Mouse (Mus musculus) gastrocnemius, postnatal 25 days (tissue): ENCODE data around the gene Myh3. TPM values are rescaled to one million over a fixed set of nuclear protein-coding genes. Genes with fewer than 3 reads are reported as not detected.

Source experiments
- DNase-seq: peaks from one replicate; pipeline ENCODE4 v3.0.0; 2022
- long read RNA-seq, 2 experiments: library from polyadenylated mRNA; stranded (forward); transcript quantifications; one replicate each; pipeline ENCODE4 v2.0.0; 2021
- total RNA-seq, 2 experiments: library from RNA; stranded (reverse); gene quantifications; 1 replicate in 1 of 2; 2 replicates in 1 of 2; pipeline ENCODE4 v1.2.3; 2021

Myh3 gene
- total RNA-seq: 10 to 100 TPM; 11.9 to 13.1 TPM
- long read RNA-seq, experiment 1, partial matches to known transcripts: 2 of 3 reads
- long read RNA-seq, experiment 1, other reads (novel, unspliced or antisense): 1 of 3 reads
- long read RNA-seq, experiment 2, full-length matches to known transcripts: 5 of 13 reads
- long read RNA-seq, experiment 2, partial matches to known transcripts: 8 of 13 reads
- long read RNA-seq, experiment 2, other reads (novel, unspliced or antisense): 0 of 13 reads

DNA sequence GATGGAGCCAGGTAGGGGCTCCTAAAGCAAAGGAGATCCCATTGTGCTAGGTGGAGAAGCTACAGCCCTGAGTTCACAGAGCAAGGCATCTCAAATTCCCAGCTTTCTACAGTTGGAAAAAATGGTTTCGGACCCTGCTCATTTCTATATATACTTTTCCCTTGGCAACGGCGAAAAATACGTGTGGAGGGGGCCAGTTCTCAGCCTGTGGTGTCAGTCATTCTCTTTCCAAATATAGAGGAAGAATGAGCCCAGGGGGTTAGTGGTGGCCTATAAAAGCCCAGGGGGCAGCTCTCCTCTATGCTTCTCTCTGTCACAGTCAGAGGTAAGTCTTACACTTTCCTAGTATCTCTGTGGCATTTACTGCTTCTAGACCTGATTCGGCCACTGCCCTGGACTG, at the start of gene Myh3:
Myh3 (plus strand) TSS at position 301 of the 400 bp plus-strand sequence.
- DNase-seq: no peak

DNA sequence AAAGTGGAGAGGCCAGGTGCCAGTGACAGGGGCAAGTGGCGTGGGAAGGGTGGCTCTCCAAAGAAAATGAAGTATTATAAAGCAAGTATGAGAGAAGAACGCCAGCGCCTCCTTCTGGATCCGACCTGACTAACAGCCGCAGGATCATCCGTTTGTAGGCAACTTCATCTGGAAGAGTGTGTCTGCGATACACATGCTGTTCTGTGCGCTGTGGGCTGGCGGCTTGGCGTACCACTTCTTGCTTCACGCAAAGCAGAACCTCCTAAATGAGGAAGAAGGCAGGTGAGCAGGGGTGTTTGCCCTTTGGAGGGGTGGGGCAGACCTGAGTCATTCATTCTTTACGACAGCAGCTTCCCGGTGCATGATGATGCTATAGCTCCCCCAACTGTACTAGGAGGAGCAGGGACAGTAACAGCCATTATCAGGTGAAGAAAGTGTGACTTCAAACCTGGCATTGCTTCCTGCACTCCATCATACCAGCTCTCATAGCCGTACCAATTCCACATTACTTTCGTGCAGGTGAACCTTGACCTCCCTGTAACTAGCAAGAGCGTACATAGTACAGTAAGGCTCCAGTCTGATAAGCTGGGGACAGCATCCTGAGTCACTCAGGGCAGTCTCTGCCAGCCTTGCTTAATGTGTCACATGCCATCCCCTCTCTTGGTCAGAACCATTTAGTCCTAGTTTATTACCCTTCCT, 47.0 kb upstream of the Myh3 start:
- DNase-seq: no peak

DNA sequence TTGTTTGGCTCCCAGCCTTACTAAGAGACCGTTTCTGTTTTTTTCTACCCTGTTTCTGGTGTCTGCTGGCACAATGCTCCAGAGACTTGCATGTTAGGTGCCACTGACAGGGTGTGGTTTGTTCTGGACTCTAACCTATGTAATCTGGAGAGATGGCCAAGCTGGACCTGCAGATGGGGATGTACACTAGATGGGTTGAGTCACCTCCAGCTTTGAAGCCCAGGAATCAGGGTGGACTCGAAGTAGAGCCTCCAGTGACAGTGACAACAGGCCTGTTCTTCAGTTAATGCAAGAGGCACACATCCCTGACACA, 46.5 kb upstream of the Myh3 start:
- no peak for DNase-seq

DNA sequence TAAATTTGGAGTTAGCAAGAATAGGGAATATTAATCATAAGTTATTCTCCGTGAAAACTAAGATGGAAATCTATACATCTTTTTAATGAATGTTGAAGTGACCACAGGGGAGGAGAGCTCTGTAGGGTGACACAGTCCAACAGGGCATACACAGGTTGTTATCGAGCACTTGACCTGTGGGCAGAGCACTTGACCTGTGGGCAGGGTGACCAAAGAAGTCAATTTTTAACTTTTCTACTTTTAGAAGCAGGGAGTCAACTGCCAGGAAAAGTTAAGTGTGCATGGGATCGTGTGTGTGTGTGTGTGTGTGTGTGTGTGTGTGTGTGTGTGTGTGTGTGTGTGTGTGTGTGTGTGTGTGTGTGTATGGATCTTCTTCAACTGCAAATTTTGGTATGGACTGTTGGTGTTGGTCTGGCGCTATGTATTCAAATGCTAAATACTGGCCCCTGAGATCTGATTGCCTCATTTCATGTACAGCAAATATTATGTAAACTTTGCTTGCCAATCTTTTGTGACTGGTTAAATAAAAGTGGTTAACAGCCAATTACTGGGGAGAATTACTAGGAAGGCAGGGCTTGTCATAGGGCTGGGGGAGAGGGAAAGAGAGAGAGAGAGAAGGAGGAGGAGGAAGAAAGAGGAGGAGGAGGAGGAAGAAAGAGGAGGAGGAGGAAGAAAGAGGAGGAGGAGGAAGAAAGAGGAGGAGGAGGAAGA, 43.2 kb upstream of the Myh3 start:
- no peak for DNase-seq

DNA sequence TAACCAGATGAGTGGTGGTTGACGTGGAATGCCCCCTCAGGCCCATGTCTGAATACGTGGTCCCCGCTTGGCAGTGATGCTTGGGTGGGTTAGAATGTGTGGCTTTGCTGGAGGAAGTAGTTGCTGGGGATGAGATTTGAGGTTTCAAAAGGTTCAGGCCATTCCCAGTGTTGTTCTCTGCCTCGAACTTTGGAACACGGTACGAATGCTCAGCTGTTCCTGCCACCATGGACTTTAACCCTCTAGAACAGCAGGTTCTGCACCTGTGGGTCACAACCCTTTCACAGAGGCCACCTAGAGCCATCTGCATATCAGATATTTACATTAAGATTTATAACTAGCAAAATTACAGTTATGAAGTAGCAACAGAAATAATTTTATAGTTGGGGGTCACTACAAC, 41.9 kb upstream of the Myh3 start:
- DNase-seq: no peak

DNA sequence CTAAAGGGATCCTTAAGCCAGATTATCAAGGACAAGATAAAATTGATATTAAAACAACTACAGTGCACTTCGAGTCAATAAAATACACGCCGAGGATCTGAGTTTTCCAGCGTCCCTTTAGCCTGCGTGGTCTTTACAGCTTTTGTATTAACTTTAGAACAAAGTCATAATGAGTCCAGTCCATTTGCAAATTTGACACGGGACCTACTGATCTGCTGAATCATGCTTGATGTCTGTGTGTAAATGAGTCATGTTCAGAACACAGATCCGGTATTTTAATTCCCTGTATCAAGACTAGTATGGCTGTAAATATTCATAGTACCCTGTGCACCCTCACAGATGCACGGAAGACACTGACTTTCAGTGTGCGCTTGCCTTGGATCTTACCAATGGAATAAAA, 41.2 kb upstream of the Myh3 start:
- DNase-seq: no peak

DNA sequence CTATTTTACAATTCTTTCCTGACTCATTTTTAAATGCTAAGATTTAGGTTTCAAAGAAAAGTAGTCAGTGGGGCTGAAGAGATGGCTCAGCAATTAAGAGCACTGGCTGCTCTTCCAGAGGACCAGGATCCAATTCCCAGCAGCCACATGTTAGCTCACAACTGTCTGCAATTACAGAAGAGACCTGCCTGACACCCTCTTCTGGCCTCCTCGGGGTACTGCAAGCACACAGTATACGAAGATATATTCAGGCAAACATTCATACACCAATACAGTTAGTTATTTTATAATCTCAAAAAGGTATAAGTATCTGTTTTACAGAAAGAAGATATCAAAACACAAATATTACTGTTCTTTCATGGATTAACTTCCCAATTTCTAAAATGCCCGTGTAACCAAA, 38.3 kb upstream of the Myh3 start:
- no peak for DNase-seq

DNA sequence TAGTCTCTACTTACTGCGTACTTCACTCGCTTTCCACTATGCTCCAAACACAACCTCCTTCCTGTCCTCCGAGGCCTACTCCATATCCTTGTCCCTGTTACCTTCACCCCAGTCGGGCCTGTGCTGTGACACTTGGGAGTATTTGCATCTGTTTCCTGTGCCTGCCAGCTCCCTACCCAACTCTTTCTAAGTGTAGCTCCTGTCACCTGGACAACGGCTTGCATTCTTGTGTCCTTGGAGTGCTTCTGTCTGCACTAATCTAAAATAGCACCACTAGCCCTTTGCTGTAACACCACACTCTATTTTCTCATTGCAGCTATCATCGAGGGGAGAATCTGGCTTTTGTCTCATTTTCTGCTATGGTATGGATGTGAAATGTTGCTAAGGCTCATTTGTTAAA, 37.6 kb upstream of the Myh3 start:
- no peak for DNase-seq

DNA sequence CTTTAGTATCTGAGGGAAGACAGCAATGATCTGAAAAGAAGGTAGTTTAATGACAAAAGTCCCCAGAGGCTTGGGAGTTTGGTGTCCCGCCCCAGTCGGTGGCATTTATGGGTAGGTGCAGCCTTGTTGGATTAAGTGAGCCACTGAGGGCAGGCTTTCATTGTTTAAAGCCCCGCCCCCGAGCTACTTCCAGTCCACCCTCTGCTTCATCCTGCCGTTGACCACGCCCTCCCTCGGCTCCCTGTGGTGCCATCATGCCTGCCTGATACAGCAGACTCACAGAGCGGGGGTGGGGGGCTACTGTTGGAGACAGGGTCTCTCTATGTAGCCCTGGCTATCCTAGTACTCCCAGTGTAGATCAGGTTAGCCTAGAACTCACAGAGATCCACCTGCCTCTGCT, 35.1 kb upstream of the Myh3 start:
- DNase-seq: no peak

DNA sequence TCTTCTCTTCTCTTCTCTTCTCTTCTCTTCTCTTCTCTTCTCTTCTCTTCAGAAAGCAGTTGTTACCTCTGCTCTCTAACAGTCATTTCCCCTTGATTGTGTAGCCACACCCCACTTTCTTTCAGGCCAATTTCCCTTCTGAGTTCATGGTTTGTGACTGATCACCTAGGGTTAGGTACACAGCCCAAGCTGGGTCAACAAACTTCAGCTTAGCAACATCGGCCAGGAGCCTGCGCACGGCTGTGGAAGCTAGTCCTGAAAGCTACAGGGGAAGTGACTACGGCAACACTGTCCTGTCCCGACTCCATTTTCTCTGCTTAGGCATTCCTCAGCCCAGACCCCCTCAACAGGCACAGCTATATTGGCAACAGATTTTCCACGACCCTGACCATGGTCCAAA, 33.1 kb upstream of the Myh3 start:
- no peak for DNase-seq

DNA sequence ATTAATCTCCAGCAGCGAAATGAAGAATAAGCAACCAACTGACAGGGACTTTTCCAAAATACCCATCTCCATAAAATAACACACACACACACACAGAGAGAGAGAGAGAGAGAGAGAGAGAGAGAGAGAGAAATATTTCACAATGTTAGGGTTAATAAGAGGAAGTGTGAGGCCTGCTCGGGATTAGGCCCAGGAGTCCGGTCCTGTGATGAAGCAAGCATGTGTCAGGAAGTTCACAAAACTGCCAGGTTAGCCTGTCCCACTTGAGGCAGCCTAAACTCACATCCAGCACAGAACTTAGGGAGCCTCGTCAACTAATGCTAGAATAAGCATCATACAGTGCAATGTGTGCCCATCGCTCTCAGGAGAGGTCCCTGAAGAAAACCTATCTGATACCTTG, 30.9 kb upstream of the Myh3 start:
- DNase-seq: no peak

DNA sequence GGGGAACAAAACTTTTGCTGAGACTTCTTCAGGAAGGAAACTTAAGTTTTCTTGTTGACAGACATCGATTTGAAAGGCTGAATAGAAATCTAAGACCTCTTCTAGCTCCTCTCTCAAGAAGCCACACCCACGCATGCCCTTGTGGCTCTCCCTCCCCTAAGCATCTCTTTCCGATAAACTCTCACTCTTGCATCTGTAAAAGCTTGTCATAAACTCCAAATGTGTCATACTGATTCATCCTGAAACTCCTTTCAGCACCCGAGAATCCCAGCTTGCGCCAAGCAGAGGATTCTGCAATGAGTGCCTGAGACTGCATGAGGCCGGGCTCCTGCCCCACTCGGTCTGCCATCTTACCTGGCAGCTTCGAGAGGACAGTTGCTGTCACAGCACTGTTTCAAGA, 29.6 kb upstream of the Myh3 start:
- DNase-seq: no peak

DNA sequence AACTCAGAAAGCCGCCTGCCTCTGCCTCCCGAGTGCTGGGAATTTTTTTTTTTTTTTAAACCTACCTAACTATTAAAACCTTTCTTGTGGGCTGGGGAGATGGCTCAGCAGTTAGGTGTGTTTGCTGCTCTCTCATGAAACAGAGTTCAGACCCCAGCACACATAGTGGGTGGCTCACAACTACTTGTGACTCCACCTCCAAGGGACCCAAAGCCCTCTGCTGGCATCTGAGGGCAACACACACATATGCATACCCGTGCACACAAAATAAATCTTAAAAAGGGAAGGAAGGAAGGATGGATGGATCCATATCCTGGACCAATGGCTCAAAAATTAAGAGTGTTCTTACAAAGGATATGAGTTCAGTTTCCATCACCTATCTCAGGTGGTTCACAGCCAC, 28.8 kb upstream of the Myh3 start:
- DNase-seq: no peak

DNA sequence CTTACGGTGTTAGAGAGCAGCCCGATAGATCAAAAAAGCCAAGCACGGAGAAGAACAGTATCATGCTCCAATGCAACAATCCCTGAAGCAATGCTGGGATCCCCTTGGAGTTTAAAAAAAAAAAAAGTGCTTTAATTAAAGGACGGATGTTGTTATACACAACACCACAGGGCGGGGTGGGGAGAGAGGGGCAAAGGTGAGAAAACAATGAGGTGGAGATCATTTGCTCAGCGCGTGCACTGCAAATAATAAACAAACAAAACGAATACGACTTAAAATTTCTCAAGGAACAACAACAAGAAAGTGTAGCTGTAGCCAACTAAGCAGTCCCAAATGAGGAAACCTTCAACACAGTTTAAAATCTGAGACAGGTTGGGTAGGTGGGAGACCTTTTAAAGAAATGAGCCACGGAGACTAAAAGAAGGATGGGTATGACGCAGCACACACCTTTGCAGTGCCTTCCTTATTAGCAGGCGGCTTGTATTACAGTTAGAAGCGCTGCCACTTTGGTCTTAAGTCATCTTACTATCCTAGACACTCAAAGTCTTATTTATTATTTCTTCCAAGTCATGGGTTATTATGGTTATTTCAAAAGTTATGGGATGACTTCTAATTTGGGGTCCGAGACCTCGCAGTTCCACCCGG, 26.3 kb upstream of the Myh3 start:
- DNase-seq: no peak

DNA sequence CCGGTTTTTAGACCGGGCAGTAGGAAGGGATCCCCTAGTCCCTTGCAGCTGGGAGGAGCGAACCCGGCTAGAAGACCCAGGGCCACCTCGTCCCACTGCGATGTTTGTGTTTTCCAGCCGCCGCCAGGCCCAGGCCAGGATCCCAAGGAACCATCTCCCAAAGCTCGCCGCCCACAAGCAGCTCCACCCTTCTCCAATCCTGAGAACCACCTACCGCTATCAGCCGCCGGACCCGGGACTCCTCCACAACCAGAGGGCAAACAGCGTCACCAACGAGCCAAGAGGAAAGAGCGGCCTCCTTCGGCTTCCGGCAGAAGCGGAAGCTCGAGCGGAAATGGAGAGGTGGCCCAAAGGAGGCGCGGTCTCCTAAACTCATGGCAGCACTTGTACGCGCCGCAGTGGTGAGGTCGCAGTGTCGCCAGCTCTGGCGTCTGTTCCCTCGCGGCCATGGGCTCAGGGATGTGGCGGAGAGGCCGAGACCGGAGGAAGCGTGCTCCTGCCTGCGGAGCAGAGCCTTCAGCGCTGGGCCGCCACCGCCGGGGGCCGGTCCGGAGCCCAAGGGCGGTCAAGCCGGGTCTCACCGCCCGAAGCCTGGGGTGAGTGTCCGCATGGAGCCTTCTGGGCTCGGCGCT, 25.7 kb upstream of the Myh3 start, which contains the start of the genes Adprm and Sco1:
Adprm (minus strand) TSS at position 274 of the 632 bp plus-strand sequence.
Sco1 (plus strand) TSS at position 350 of the 632 bp plus-strand sequence.
- DNase-seq: peak; percentile 85

DNA sequence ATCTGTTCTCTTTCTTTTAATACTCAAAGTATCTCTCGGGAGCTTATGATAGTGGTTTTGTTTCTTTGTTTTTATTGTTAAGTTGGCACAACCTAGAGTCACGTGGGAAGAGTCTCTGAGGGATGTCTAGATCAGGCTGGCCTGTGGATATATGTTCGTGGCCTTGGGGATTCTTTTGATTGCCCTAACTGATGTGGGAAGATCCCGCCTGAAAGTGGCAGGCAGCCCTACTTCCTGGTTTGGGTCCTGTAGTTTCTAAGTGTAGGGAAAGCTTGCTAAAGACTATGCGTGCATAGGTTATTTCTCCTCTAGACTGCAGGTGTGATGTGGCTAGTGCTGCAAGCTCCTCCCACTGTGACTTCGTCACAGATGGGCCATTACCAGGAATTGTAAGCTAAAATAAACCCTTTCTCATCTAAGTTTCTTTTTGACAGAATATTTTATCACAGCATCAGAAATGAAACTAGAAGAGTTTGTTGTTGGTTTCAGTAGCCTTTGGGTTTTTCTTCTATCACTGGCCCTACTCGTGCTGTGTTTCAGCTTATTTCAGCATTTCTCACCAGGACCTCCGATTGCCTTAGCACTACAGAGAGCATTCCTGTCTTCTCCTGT, 23.2 kb upstream of the Myh3 start:
- DNase-seq: no peak

DNA sequence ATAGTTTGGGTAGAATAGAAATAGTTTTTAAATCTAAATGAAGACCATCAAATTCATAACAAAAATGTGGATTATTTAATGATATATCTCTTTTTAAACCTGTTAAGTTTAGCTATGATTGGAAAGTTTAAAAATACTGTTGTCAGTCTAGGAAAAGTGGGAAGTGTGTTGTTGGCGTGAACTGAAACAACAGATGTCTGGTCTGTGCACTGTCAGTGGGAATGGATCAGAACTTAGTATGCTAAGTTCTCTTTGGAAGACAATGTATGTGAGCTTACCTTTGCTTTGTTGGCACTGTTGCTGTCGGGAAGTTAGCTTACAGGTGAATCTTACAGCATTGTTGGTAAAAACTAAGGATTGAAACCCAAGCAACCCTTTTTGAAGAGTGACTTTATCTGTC, 16.8 kb upstream of the Myh3 start:
- no peak for DNase-seq

DNA sequence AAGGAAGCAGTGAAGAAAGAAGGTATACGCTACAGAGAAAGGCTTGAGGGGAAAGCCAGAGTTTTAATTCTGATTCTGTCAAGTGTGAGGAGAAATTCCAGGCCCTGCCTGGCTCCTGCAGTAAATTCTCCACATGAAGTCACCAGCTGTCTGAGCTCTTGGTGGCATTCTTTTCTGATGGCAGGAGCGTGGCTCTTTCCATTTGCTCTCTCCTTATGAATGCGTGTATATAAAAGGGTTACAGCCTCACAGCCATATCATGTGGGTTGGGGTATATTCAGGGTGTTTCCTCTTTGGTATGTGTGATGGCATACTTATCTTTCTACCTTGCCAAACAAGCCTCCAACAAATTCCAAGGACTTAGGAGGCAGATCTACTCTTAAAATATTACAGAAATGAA, 15.4 kb upstream of the Myh3 start:
- DNase-seq: no peak

DNA sequence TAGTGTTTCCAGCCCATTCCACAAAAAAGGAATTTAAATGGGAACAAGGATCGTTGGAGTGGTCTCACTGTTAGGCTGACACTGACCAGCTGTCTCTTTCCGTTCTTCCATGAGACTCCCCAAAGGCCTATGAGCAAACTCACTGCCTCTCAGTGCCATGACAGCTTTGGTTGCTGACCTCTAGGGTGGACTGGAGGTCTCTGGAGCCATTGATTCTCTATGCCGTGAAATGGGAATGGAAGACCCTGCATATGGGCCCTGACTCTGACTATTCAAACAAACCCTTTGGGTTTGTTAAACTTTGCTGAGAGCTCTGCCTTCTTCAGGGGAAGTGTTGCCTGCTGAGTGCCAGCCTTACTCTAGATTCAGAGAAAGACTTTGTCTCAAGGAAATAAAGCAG, 10.4 kb upstream of the Myh3 start:
- no peak for DNase-seq

DNA sequence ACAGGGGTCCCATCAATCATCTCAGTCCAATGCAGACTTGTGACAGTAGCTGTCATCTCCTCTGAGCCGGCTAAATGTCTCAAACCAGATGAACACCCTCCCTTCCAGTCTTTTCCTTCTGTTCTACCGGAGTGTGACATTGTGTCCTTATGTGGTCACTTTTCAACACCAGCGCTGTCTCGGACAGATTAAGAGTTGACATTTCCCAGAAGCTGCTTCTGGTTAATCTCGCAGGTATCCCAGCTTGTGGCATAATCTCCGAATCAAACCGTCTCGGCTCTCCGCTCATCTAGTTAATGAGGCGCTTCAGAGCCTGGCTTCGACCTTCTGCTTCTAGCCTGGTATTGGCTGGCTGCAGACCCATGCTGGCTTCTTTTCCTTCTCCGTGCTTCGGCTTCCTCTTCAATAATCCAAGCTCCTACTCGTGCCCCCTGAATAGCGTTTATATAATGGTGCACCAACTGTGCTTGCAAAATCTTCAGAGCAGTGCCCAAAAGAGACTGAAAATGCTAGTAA, 5.4 kb upstream of the Myh3 start:
- no peak for DNase-seq

DNA sequence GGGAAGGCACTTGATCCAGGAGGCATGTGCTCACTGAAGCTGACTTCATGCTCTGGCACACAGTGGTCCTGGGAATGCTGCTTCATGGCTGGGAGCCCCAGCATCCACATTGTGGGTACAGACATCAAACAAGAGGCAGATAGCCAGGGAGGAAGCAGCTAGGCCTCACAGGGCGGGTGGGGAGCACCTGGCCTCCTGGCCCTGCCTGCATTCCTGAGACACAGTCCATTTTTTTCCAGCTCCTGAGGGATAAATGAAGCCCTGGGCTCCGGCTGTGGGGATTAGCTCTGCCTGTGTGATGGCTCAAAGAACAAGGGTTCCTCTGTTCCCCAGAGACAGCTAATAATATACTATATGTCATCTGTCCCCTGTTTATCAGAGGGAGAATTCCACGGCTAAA, 3.1 kb upstream of the Myh3 start:
- no peak for DNase-seq

DNA sequence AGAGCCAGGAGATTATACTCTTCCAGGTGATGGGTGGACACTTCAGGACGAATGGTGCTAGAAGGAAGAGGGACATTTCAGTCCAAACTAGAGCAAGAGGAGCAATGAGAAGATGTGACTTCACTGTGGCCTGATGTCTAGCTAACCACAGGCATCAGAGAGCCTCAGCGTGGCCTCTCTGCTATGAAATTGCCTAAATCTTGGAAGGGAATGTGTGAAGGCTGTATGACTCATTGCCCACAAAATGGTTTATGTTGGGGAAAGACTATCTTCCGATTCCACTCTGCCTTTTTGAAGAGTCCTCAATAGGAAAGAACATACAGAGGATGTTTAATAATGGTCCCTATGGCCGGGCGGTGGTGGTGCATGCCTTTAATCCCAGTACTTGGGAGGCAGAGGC, 1.3 kb upstream of the Myh3 start:
- DNase-seq: no peak
